16 mouse cellular contexts compared by ENCODE assay signal in the genomic region with DNA sequence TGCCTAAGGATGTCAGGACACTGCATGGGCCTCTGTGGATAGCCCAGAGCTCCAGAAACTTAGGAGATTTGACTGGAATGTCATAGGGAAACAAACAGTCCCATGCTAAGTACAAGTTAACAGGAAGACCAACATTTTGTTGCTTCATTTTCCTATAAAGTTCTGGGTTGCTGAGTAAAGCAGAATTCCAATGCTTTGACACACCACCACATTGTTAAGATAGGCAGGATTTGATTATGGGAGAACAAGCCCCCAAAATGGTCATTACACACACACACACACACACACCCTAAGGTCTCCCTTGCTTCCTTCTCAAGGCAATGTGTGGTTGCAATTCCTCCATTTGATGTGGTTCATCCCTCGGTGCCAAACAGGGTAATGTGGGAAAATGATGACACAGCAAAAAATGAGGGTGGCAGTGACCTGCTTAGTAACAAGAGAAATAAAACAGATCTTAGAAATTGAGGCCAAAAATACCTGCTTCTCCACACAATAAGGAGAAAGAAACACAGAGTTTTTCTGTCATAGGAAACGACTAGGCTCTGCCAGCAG.
DNase-seq lines count a peak whose midpoint lies in the region; ATAC-seq and TF ChIP-seq lines count a peak whose summit lies in the region.
"Had no signal": no experiment of that assay in that cellular context is flagged by ENCODE, and none has a peak within 500 bp of the region (broad histone marks: within the 10 kb centered on the region; RNA-seq: fewer than 3 reads in every experiment).

No protein-coding gene starts in this region.

- H3K9ac ChIP-seq in limb, embryonic 15.5 days: no peak overlapping the region
- no peak overlapping the region for H3K9ac ChIP-seq in ES-E14 (ENCODE audit: insufficient read depth, low read depth, low read length, poor library complexity, severe bottlenecking)
- H3K9ac ChIP-seq: forebrain, postnatal 0 days; heart, embryonic 13.5 days; hindbrain, embryonic 12.5 days; liver, embryonic 14.5 days; midbrain, embryonic 13.5 days had no signal

- H3K4me3 ChIP-seq in limb, embryonic 15.5 days: no peak overlapping the region
- no peak overlapping the region for H3K4me3 ChIP-seq in limb, embryonic 10.5 days
- no peak overlapping the region for H3K4me3 ChIP-seq in ES-E14 (ENCODE audit: insufficient read depth in 1 of 2, low read depth in 1 of 2, low read length in 2 of 2, poor library complexity in 1 of 2, severe bottlenecking in 1 of 2)
- H3K4me3 ChIP-seq in cortical plate, adult 2 months (ENCODE audit: insufficient read depth, low read length): no peak overlapping the region
- H3K4me3 ChIP-seq in olfactory bulb, adult 2 months (ENCODE audit: insufficient read depth, low read depth, low read length): no peak overlapping the region
- H3K4me3 ChIP-seq: erythroblast, embryonic 14.5 days; heart, embryonic 13.5 days; hindbrain, embryonic 12.5 days; midbrain, embryonic 13.5 days had no signal

- no peaks in the 10 kb centered on the region for H3K27me3 ChIP-seq in limb, embryonic 15.5 days
- no peaks in the 10 kb centered on the region for H3K27me3 ChIP-seq in limb, embryonic 10.5 days (ENCODE audit: low read depth, poor library complexity, severe bottlenecking)
- H3K27me3 ChIP-seq: heart, embryonic 13.5 days; hindbrain, embryonic 12.5 days; midbrain, embryonic 13.5 days had no signal

- TF ChIP-seq POLR2A in cortical plate, adult 2 months (IDR thresholded peaks at IDR 0.05; ENCODE audit: extremely low read depth, insufficient read depth, low read length): no peak
- no peak for TF ChIP-seq POLR2A in olfactory bulb, adult 2 months (IDR thresholded peaks at IDR 0.05; ENCODE audit: insufficient read depth, low read depth, low read length)

- no peaks in the 10 kb centered on the region for H3K36me3 ChIP-seq in limb, embryonic 15.5 days
- H3K36me3 ChIP-seq in limb, embryonic 10.5 days: no peaks in the 10 kb centered on the region
- H3K36me3 ChIP-seq in ES-E14 (ENCODE audit: control insufficient read depth, insufficient read depth, low read length, poor library complexity, severe bottlenecking): no peaks in the 10 kb centered on the region
- H3K36me3 ChIP-seq: heart, embryonic 13.5 days; hindbrain, embryonic 12.5 days; midbrain, embryonic 13.5 days had no signal

- TF ChIP-seq CTCF in cortical plate, adult 2 months (IDR thresholded peaks at IDR 0.05; ENCODE audit: extremely low read depth, insufficient read depth, low read length): no peak
- TF ChIP-seq CTCF in olfactory bulb, adult 2 months (IDR thresholded peaks at IDR 0.05; ENCODE audit: insufficient read depth, low read depth, low read length): no peak

- in situ Hi-C loops in ES-E14 (cut with MboI; ENCODE audit: low sequenced_read_pairs in 2 of 2, unreplicated experiment in 2 of 2): no loop called here

- WGBS in limb, embryonic 15.5 days: 65% methylated on average over 2 of the region's 2 CpGs
- WGBS in limb, embryonic 10.5 days: 88% methylated on average over 2 of the region's 2 CpGs
- WGBS in olfactory bulb, adult 2 months: 54% methylated on average over 2 of the region's 2 CpGs

- H3K4me2 ChIP-seq in limb, embryonic 15.5 days: no peak overlapping the region
- H3K4me2 ChIP-seq: heart, embryonic 13.5 days; hindbrain, embryonic 12.5 days; midbrain, embryonic 13.5 days had no signal

- ATAC-seq in limb, embryonic 15.5 days (ENCODE audit: insufficient number of reproducible peaks, low FRiP score, low TSS enrichment, low read depth): no peak
- ATAC-seq: forebrain, postnatal 0 days; midbrain, embryonic 13.5 days had no signal

- no peak for DNase-seq in limb, embryonic 10.5 days (ENCODE audit: low spot score)
- no peak for DNase-seq in ES-E14 (ENCODE audit: low read depth, low spot score)
- no peak for DNase-seq in urinary bladder, postnatal 10 days (ENCODE audit: low spot score)
- no peak for DNase-seq in ovary, postnatal 14 days (ENCODE audit: low spot score)
- DNase-seq: adrenal gland, adult 8-10 months; cerebellum, adult 2 months; left cerebral cortex, postnatal 4 days had no signal

- no peaks in the 10 kb centered on the region for H3K9me3 ChIP-seq in limb, embryonic 15.5 days
- H3K9me3 ChIP-seq in limb, embryonic 10.5 days (replicated peaks): no peaks in the 10 kb centered on the region
- no peaks in the 10 kb centered on the region for H3K9me3 ChIP-seq in ES-E14 (ENCODE audit: control insufficient read depth, insufficient read depth, low read depth, low read length)
- H3K9me3 ChIP-seq: heart, embryonic 13.5 days; hindbrain, embryonic 12.5 days; midbrain, embryonic 13.5 days had no signal

- peaks cover 22% of the 10 kb centered on the region for H3K4me1 ChIP-seq in limb, embryonic 15.5 days
- H3K4me1 ChIP-seq in limb, embryonic 10.5 days: peaks cover 3% of the 10 kb centered on the region; the same call in 1 of the 2 replicates
- no peaks in the 10 kb centered on the region for H3K4me1 ChIP-seq in ES-E14 (ENCODE audit: control insufficient read depth in 2 of 2, insufficient read depth in 2 of 2, low read length in 2 of 2, poor library complexity in 1 of 2)
- peaks cover 6% of the 10 kb centered on the region; the same call in 1 of the 2 replicates for H3K4me1 ChIP-seq in cortical plate, adult 2 months (ENCODE audit: control insufficient read depth, insufficient read depth, low read length)
- peaks cover 3% of the 10 kb centered on the region; the same call in 1 of the 2 replicates for H3K4me1 ChIP-seq in olfactory bulb, adult 2 months (ENCODE audit: control insufficient read depth, insufficient read depth, low read length)
- H3K4me1 ChIP-seq: hindbrain, embryonic 12.5 days; midbrain, embryonic 13.5 days had no signal

- peak overlapping the region; percentile 38 for H3K27ac ChIP-seq in limb, embryonic 15.5 days
- H3K27ac ChIP-seq in limb, embryonic 10.5 days: no peak overlapping the region
- H3K27ac ChIP-seq in ES-E14 (ENCODE audit: insufficient read depth, low read depth, low read length, poor library complexity, severe bottlenecking): no peak overlapping the region
- peak overlapping the region; percentile 41 for H3K27ac ChIP-seq in cortical plate, adult 2 months (ENCODE audit: insufficient read depth, low read length)
- peak overlapping the region; percentile 69 for H3K27ac ChIP-seq in olfactory bulb, adult 2 months (ENCODE audit: insufficient read depth, low read depth, low read length)
- H3K27ac ChIP-seq: heart, embryonic 13.5 days; hindbrain, embryonic 12.5 days; liver, embryonic 14.5 days; midbrain, embryonic 13.5 days had no signal

TF ChIP-seq in ES-E14, 5 proteins besides CTCF, POLR2A, EP300 and RAD21:
- TF ChIP-seq MAFK (IDR thresholded peaks at IDR 0.05; ENCODE audit: insufficient read depth, low read depth, low read length) (peak; percentile 94), ZC3H11A (IDR thresholded peaks at IDR 0.05; ENCODE audit: borderline replicate concordance, low read depth, low read length) (no peak), CHD2 (IDR thresholded peaks at IDR 0.05; ENCODE audit: low read depth, low read length) (no peak)

Comparison
In these comparisons a context has a peak if more than half of its experiments do, and no peak if none do; other contexts are left out.
1. H3K27ac ChIP-seq: peak in limb, embryonic 15.5 days (single experiment), cortical plate, adult 2 months (single experiment) and olfactory bulb, adult 2 months (single experiment); none in limb, embryonic 10.5 days (single experiment) and ES-E14 (single experiment).